Mouse (Mus musculus) forebrain, embryonic 16.5 days (tissue): Measurements from ENCODE around the gene Snrnp27. TPM values are rescaled to one million over a fixed set of nuclear protein-coding genes. Genes with fewer than 3 reads are reported as not detected.
A peak's percentile ranks its signal among the peaks of the same experiment; 100 is the strongest.

Experiments used
- ATAC-seq: fragments of 200-750 bp; cut with Nextera tagmentation; 2 replicates; pipeline ENCODE4 v1.8.0; 2017; ENCODE audit warnings: mild to moderate bottlenecking, moderate library complexity
- H3K27ac ChIP-seq: fragments of 300-500 bp; sonication (generic); 2 replicates; pipeline ENCODE4 v1.5.1; 2014; ENCODE audit warnings: low read length, control low read depth
- H3K27me3 ChIP-seq: fragments of 300-500 bp; sonication (generic); replicated peaks from 2 replicates; pipeline ENCODE4 v1.6.1; 2014; ENCODE audit warnings: low read length; ENCODE audit not compliant: control insufficient read depth, insufficient read depth
- H3K36me3 ChIP-seq: fragments of 300-500 bp; sonication (generic); 2 replicates; pipeline ENCODE4 v1.6.1; 2014; ENCODE audit not compliant: control insufficient read depth, insufficient read depth
- H3K4me1 ChIP-seq: fragments of 300-500 bp; sonication (generic); replicated peaks from 2 replicates; pipeline ENCODE4 v1.6.1; 2014; ENCODE audit warnings: low read length; ENCODE audit not compliant: control insufficient read depth, insufficient read depth
- H3K4me2 ChIP-seq: fragments of 300-500 bp; sonication (generic); 2 replicates; pipeline ENCODE4 v1.6.1; 2014; ENCODE audit warnings: mild to moderate bottlenecking, low read length, control low read depth
- H3K4me3 ChIP-seq: fragments of 300-500 bp; sonication (generic); replicated peaks from 2 replicates; pipeline ENCODE4 v1.5.1; 2014; ENCODE audit warnings: mild to moderate bottlenecking, low read length, control low read depth
- H3K9ac ChIP-seq: fragments of 300-500 bp; sonication (generic); replicated peaks from 2 replicates; pipeline ENCODE4 v1.6.1; 2014; ENCODE audit warnings: low read depth, low read length, control low read depth
- H3K9me3 ChIP-seq: fragments of 300-500 bp; sonication (generic); 2 replicates; pipeline ENCODE4 v1.6.1; 2016; ENCODE audit warnings: low read length; ENCODE audit not compliant: control insufficient read depth
- WGBS: fragments of 180-500 bp; shearing (Covaris S2); extraction: QIAGEN DNeasy Blood & Tissue Kit; methylation state at CpG from one replicate; pipeline ENCODE4 v1.1.7; 2014; 5-methylcytosine and 5-hydroxymethylcytosine counted together
- polyA plus RNA-seq: library from polyadenylated mRNA; unstranded; fragments of >200 nt; fragmentation: Nextera tagmentation; extraction: Ambion mirVana; gene quantifications from 2 replicates; pipeline ENCODE4 v1.2.1, GENCODE M21; 2015

The Snrnp27 gene
- polyA plus RNA-seq, 1 experiment from 2014 or later = 103 TPM

GRCm38 (mm10) chr6:86696213-86696612, 11.9 kb upstream of the Snrnp27 start:
- H3K36me3 ChIP-seq = peaks cover 40% of the 10 kb centered on the region
- H3K4me3 ChIP-seq = no peak overlapping the region
- H3K4me1 ChIP-seq = no peaks in the 10 kb centered on the region
- H3K27me3 ChIP-seq = no peaks in the 10 kb centered on the region
- H3K27ac ChIP-seq = no peak overlapping the region
- no peak overlapping the region for H3K9ac ChIP-seq
- H3K9me3 ChIP-seq = no peaks in the 10 kb centered on the region
- ATAC-seq = no peak
- no peak overlapping the region for H3K4me2 ChIP-seq
- 92% methylated on average over 10 of the region's 10 CpGs for WGBS

GRCm38 (mm10) chr6:86694465-86694864, 10.1 kb upstream of the Snrnp27 start:
- Histone ChIP-seq H3K27me3 (no peaks in the 10 kb centered on the region), H3K27ac (no peak overlapping the region), H3K9me3 (no peaks in the 10 kb centered on the region), H3K9ac (no peak overlapping the region), H3K4me2 (no peak overlapping the region), H3K4me3 (no peak overlapping the region), H3K4me1 (no peaks in the 10 kb centered on the region), H3K36me3 (peaks cover 41% of the 10 kb centered on the region)
- no peak for ATAC-seq

- no peaks in the 10 kb centered on the region for H3K27me3 ChIP-seq
- H3K4me1 ChIP-seq = peaks cover 3% of the 10 kb centered on the region
- peaks cover 19% of the 10 kb centered on the region for H3K36me3 ChIP-seq
- 98% methylated on average over 3 of the region's 3 CpGs for WGBS
- no peak overlapping the region for H3K27ac ChIP-seq
- H3K4me2 ChIP-seq = no peak overlapping the region
- no peaks in the 10 kb centered on the region for H3K9me3 ChIP-seq
- no peak overlapping the region for H3K4me3 ChIP-seq
- no peak for ATAC-seq
- H3K9ac ChIP-seq = no peak overlapping the region
Observed at GRCm38 (mm10) chr6:86689671-86690070, 5.3 kb upstream of the Snrnp27 start.

- Histone ChIP-seq H3K27ac (no peak overlapping the region), H3K4me1 (peaks cover 12% of the 10 kb centered on the region), H3K27me3 (no peaks in the 10 kb centered on the region), H3K9me3 (no peaks in the 10 kb centered on the region), H3K36me3 (peaks cover 16% of the 10 kb centered on the region), H3K4me2 (no peak overlapping the region), H3K4me3 (no peak overlapping the region), H3K9ac (no peak overlapping the region)
- 50% methylated on average over 1 of the region's 1 CpGs for WGBS
- no peak for ATAC-seq
Observed at GRCm38 (mm10) chr6:86686971-86687370, 2.6 kb upstream of the Snrnp27 start.

- no peak overlapping the region for H3K27ac ChIP-seq
- 39% methylated on average over 12 of the region's 12 CpGs for WGBS
- ATAC-seq = no peak
Observed at GRCm38 (mm10) chr6:86684655-86685011, 311 bp upstream of the Snrnp27 start.

GRCm38 (mm10) chr6:86681289-86681688, 3.0 kb downstream of the Snrnp27 start:
- Histone ChIP-seq H3K4me3 (no peak overlapping the region), H3K9ac (no peak overlapping the region), H3K27me3 (no peaks in the 10 kb centered on the region), H3K36me3 (peaks cover 44% of the 10 kb centered on the region), H3K9me3 (no peaks in the 10 kb centered on the region), H3K27ac (no peak overlapping the region), H3K4me1 (peaks cover 12% of the 10 kb centered on the region), H3K4me2 (no peak overlapping the region)
- no peak for ATAC-seq
- 92% methylated on average over 3 of the region's 3 CpGs for WGBS

More at GRCm38 (mm10) chr6:86684655-86685011, 311 bp upstream of the Snrnp27 start:
- peak overlapping the region; percentile 89 for H3K9ac ChIP-seq
- peaks cover 12% of the 10 kb centered on the region for H3K4me1 ChIP-seq
- H3K4me2 ChIP-seq = peak overlapping the region; percentile 87
- H3K27me3 ChIP-seq = no peaks in the 10 kb centered on the region
- H3K36me3 ChIP-seq = peaks cover 20% of the 10 kb centered on the region
- H3K4me3 ChIP-seq = peak overlapping the region; percentile 95
- no peaks in the 10 kb centered on the region for H3K9me3 ChIP-seq

GRCm38 (mm10) chr6:86678341-86678740, 6.0 kb downstream of the Snrnp27 start:
- H3K4me3 ChIP-seq = no peak overlapping the region
- 90% methylated on average over 6 of the region's 6 CpGs for WGBS
- ATAC-seq = no peak
- no peaks in the 10 kb centered on the region for H3K27me3 ChIP-seq
- peaks cover 1% of the 10 kb centered on the region; the same call in 1 of the 2 replicates for H3K4me1 ChIP-seq
- H3K36me3 ChIP-seq = peaks cover 57% of the 10 kb centered on the region
- H3K9ac ChIP-seq = no peak overlapping the region
- no peak overlapping the region for H3K4me2 ChIP-seq
- H3K27ac ChIP-seq = no peak overlapping the region
- H3K9me3 ChIP-seq = no peaks in the 10 kb centered on the region

GRCm38 (mm10) chr6:86670873-86671272, 13.4 kb downstream of the Snrnp27 start:
- ATAC-seq = no peak
- H3K9me3 ChIP-seq = no peaks in the 10 kb centered on the region
- WGBS = 11% methylated on average over 2 of the region's 2 CpGs
- H3K36me3 ChIP-seq = peaks cover 19% of the 10 kb centered on the region
- no peak overlapping the region for H3K9ac ChIP-seq
- no peaks in the 10 kb centered on the region for H3K27me3 ChIP-seq
- peaks cover 25% of the 10 kb centered on the region for H3K4me1 ChIP-seq
- H3K4me2 ChIP-seq = no peak overlapping the region
- peak overlapping the region; percentile 26; the same call in 1 of the 2 replicates for H3K27ac ChIP-seq
- no peak overlapping the region for H3K4me3 ChIP-seq

GRCm38 (mm10) chr6:86669240-86669727, 15.0 kb downstream of the Snrnp27 start:
- H3K9me3 ChIP-seq = no peaks in the 10 kb centered on the region
- peak overlapping the region; percentile 44 for H3K9ac ChIP-seq
- peak; percentile 99 for ATAC-seq
- WGBS = 0% methylated on average over 35 of the region's 37 CpGs
- H3K27ac ChIP-seq = peak overlapping the region; percentile 48; the same call in 1 of the 2 replicates
- H3K27me3 ChIP-seq = no peaks in the 10 kb centered on the region
- peaks cover 25% of the 10 kb centered on the region for H3K4me1 ChIP-seq
- peak overlapping the region; percentile 67 for H3K4me2 ChIP-seq
- H3K36me3 ChIP-seq = peaks cover 11% of the 10 kb centered on the region
- H3K4me3 ChIP-seq = peak overlapping the region; percentile 83
